Mouse (Mus musculus) left cerebral cortex, postnatal 4 days (tissue): ENCODE data around the gene Stat5a. TPM values are rescaled to one million over a fixed set of nuclear protein-coding genes. Genes with fewer than 3 reads are reported as not detected.

ENCODE experiments used
- DNase-seq: peaks from one replicate; pipeline ENCODE4 v3.0.0-alpha.2; 2022
- intact Hi-C: fragments of 180-260 bp; cut with DNase I; formaldehyde crosslinking; loops from one replicate; pipeline ENCODE4 v1.15.1; 2025
- total RNA-seq, 2 experiments: library from RNA; stranded (reverse); gene quantifications; 2 replicates each; pipeline ENCODE4 v1.2.3; 2021

The Stat5a gene
- total RNA-seq, 2 experiments from 2014 or later: 0.98 to 1.2 TPM

GRCm38 (mm10) chr11:100931254-100931921, 72.2 kb downstream of the Stat5a start:
- DNase-seq: no peak
- intact Hi-C loops: no loop called here

Other genes with a start within 250 kb of the Stat5a start
- 10 to 100 TPM; 37.7 to 39.9 TPM for gene Nkiras2, start 240.1 kb upstream of the Stat5a start, total RNA-seq
- 100 to 1,000 TPM; 276 to 297 TPM for gene Dnajc7, start 239.2 kb upstream of the Stat5a start, total RNA-seq
- gene Zfp385c, start 166.9 kb upstream of the Stat5a start, total RNA-seq: under 1 TPM in 1 of 2 experiments, not detected in 1; 0.12 TPM
- 1 to 10 TPM; 3.4 to 3.5 TPM for gene Dhx58, start 155.1 kb upstream of the Stat5a start, total RNA-seq
- gene Kat2a, start 146.9 kb upstream of the Stat5a start, total RNA-seq: 10 to 100 TPM; 68.7 to 71.8 TPM
- gene Hspb9, start 145.5 kb upstream of the Stat5a start, total RNA-seq: not detected
- gene Rab5c, start 121.1 kb upstream of the Stat5a start, total RNA-seq: 100 to 1,000 TPM; 168 to 174 TPM
- 10 to 100 TPM; 11.2 to 12.4 TPM for gene Kcnh4, start 99.4 kb upstream of the Stat5a start, total RNA-seq
- gene Hcrt, start 96.4 kb upstream of the Stat5a start, total RNA-seq: not detected
- gene Ghdc, start 88.4 kb upstream of the Stat5a start, total RNA-seq: 1 to 10 TPM; 5.5 to 7.2 TPM
- 10 to 100 TPM in 1 of 2 experiments, 1 to 10 TPM in 1; 9.6 to 11.8 TPM for gene Stat5b, start 8.6 kb upstream of the Stat5a start, total RNA-seq
- 10 to 100 TPM; 32.4 to 36.7 TPM for gene Stat3, start 80.2 kb downstream of the Stat5a start, total RNA-seq
- gene Cavin1, start 111.5 kb downstream of the Stat5a start, total RNA-seq: 10 to 100 TPM; 22.6 to 22.8 TPM
- gene Atp6v0a1, start 150.1 kb downstream of the Stat5a start, total RNA-seq: 100 to 1,000 TPM; 257 to 302 TPM
- 1 to 10 TPM; 8.3 to 9.6 TPM for gene Naglu, start 210.7 kb downstream of the Stat5a start, total RNA-seq
- under 1 TPM; 0.52 to 0.76 TPM for gene Hsd17b1, start 219.1 kb downstream of the Stat5a start, total RNA-seq
- gene Coasy, start 223.2 kb downstream of the Stat5a start, total RNA-seq: 10 to 100 TPM; 28.3 to 32.0 TPM
- gene Mlx, start 227.9 kb downstream of the Stat5a start, total RNA-seq: 10 to 100 TPM; 39.0 to 47.3 TPM
- gene Psmc3ip, start 236.1 kb downstream of the Stat5a start, total RNA-seq: 1 to 10 TPM; 7.7 to 9.1 TPM